ENCODE assay signal across 10 mouse cellular contexts in genomic region chr6:31921561-31922152, GRCm38 (mm10).
"Had no signal": no experiment of that assay in that cellular context is flagged by ENCODE, and none has a peak within 500 bp of the region (broad histone marks: within the 10 kb centered on the region; RNA-seq: fewer than 3 reads in every experiment).

No protein-coding gene starts in this region.

- DNase-seq: kidney, adult 11 months; kidney, postnatal 10 days; kidney, postnatal 4 days; lung, embryonic 14.5 days; lung, postnatal 10 days; lung, postnatal 4 days; thymus, adult 18-20 months; thymus, postnatal 14 days had no signal

- ATAC-seq: hindbrain, postnatal 0 days; liver, embryonic 12.5 days had no signal
